Comparison of ENCODE assay signal across 13 mouse cellular contexts in genomic region chr11:100332766-100333515, GRCm38 (mm10). TPM values are rescaled to one million over a fixed set of nuclear protein-coding genes. Genes with fewer than 3 reads are reported as not detected.
A peak's percentile ranks its signal among the peaks of the same experiment; 100 is the strongest.
DNase-seq lines count a peak whose midpoint lies in the region; ATAC-seq and TF ChIP-seq lines count a peak whose summit lies in the region.
"Had no signal": no experiment of that assay in that cellular context is flagged by ENCODE, and none has a peak within 500 bp of the region (broad histone marks: within the 10 kb centered on the region; RNA-seq: fewer than 3 reads in every experiment).

No protein-coding gene starts in this region.

- TF ChIP-seq CTCF in layer of hippocampus, adult 2 months (conservative IDR thresholded peaks at IDR 0.05) = no peak

- 0 out of 2 replicates have a peak, but pooled peaks cover 5% of the 10 kb centered on the region for H3K4me1 ChIP-seq in forebrain, embryonic 11.5 days (replicated peaks; ENCODE audit: control insufficient read depth, insufficient read depth, low read length)
- peaks cover 38% of the 10 kb centered on the region for H3K4me1 ChIP-seq in forebrain, embryonic 10.5 days
- no peaks in the 10 kb centered on the region for H3K4me1 ChIP-seq in embryonic facial prominence, embryonic 14.5 days (ENCODE audit: control insufficient read depth, insufficient read depth, low read length)
- H3K4me1 ChIP-seq in neural tube, embryonic 14.5 days (ENCODE audit: control insufficient read depth, insufficient read depth, low read length) = peaks cover 30% of the 10 kb centered on the region

- no peak for DNase-seq in forebrain, embryonic 11.5 days (ENCODE audit: low spot score)
- DNase-seq in forebrain, embryonic 10.5 days (ENCODE audit: extremely low spot score, low spot score) = no peak
- peak; percentile 19 for DNase-seq in embryonic facial prominence, embryonic 14.5 days (ENCODE audit: low spot score)
- DNase-seq in layer of hippocampus, adult 2 months (ENCODE audit: low spot score in 2 of 2) = peak; percentile 53 to 78
- DNase-seq in gastrocnemius, postnatal 4 days (ENCODE audit: low spot score in 2 of 2) = no peak
- DNase-seq in heart, adult 8-10 months (ENCODE audit: low spot score) = no peak
- no peak for DNase-seq in spleen, postnatal 4 days (ENCODE audit: low spot score in 2 of 2)
- DNase-seq: adrenal gland, postnatal 10 days; cerebellum, postnatal 36 days had no signal

- no peak overlapping the region for H3K4me3 ChIP-seq in forebrain, embryonic 11.5 days (ENCODE audit: low read depth, low read length)
- H3K4me3 ChIP-seq in forebrain, embryonic 10.5 days = no peak overlapping the region
- no peak overlapping the region for H3K4me3 ChIP-seq in embryonic facial prominence, embryonic 14.5 days (ENCODE audit: low read depth, low read length)
- no peak overlapping the region for H3K4me3 ChIP-seq in layer of hippocampus, adult 2 months
- H3K4me3 ChIP-seq in neural tube, embryonic 14.5 days (ENCODE audit: low read depth, low read length) = no peak overlapping the region

- peak; percentile 56 for ATAC-seq in forebrain, embryonic 11.5 days (replicated peaks; ENCODE audit: low FRiP score)
- peak; percentile 64 for ATAC-seq in embryonic facial prominence, embryonic 14.5 days (ENCODE audit: low read depth)
- peak; percentile 75 for ATAC-seq in neural tube, embryonic 14.5 days (ENCODE audit: low read depth)

- H3K36me3 ChIP-seq in forebrain, embryonic 11.5 days (ENCODE audit: control insufficient read depth, insufficient read depth, low read length) = no peaks in the 10 kb centered on the region
- no peaks in the 10 kb centered on the region for H3K36me3 ChIP-seq in forebrain, embryonic 10.5 days (replicated peaks)
- H3K36me3 ChIP-seq in embryonic facial prominence, embryonic 14.5 days (ENCODE audit: control insufficient read depth, insufficient read depth, low read length) = no peaks in the 10 kb centered on the region
- H3K36me3 ChIP-seq in neural tube, embryonic 14.5 days (ENCODE audit: control insufficient read depth, insufficient read depth, low read length) = no peaks in the 10 kb centered on the region

- no peaks in the 10 kb centered on the region for H3K9me3 ChIP-seq in forebrain, embryonic 11.5 days (ENCODE audit: control insufficient read depth, low read length)
- no peaks in the 10 kb centered on the region for H3K9me3 ChIP-seq in forebrain, embryonic 10.5 days
- no peaks in the 10 kb centered on the region for H3K9me3 ChIP-seq in embryonic facial prominence, embryonic 14.5 days (ENCODE audit: control insufficient read depth, low read length)
- H3K9me3 ChIP-seq in neural tube, embryonic 14.5 days (ENCODE audit: control insufficient read depth, low read length) = no peaks in the 10 kb centered on the region

- WGBS in forebrain, embryonic 11.5 days = 61% methylated on average over 9 of the region's 9 CpGs
- WGBS in forebrain, embryonic 10.5 days = 75% methylated on average over 9 of the region's 9 CpGs
- WGBS in embryonic facial prominence, embryonic 14.5 days = 45% methylated on average over 9 of the region's 9 CpGs
- WGBS in neural tube, embryonic 14.5 days = 27% methylated on average over 9 of the region's 9 CpGs

- no peak overlapping the region for H3K4me2 ChIP-seq in forebrain, embryonic 11.5 days (ENCODE audit: low read depth, low read length, severe bottlenecking)
- H3K4me2 ChIP-seq in embryonic facial prominence, embryonic 14.5 days (ENCODE audit: low read depth, low read length) = no peak overlapping the region
- H3K4me2 ChIP-seq in neural tube, embryonic 14.5 days (ENCODE audit: low read depth, low read length) = peak overlapping the region; percentile 14; the same call in 1 of the 2 replicates

- peak overlapping the region; percentile 27; the same call in 1 of the 2 replicates for H3K27ac ChIP-seq in forebrain, embryonic 11.5 days (ENCODE audit: low read depth, low read length)
- H3K27ac ChIP-seq in forebrain, embryonic 10.5 days = no peak overlapping the region
- no peak overlapping the region for H3K27ac ChIP-seq in embryonic facial prominence, embryonic 14.5 days (replicated peaks; ENCODE audit: low read depth, low read length)
- peak overlapping the region; percentile 95 for H3K27ac ChIP-seq in layer of hippocampus, adult 2 months
- H3K27ac ChIP-seq in neural tube, embryonic 14.5 days (ENCODE audit: low read depth, low read length) = peak overlapping the region; percentile 87
- H3K27ac ChIP-seq: kidney, postnatal 0 days had no signal

- no peaks in the 10 kb centered on the region for H3K27me3 ChIP-seq in forebrain, embryonic 11.5 days (ENCODE audit: control insufficient read depth, insufficient read depth, low read length)
- no peaks in the 10 kb centered on the region for H3K27me3 ChIP-seq in forebrain, embryonic 10.5 days (ENCODE audit: poor library complexity, severe bottlenecking)
- no peaks in the 10 kb centered on the region for H3K27me3 ChIP-seq in embryonic facial prominence, embryonic 14.5 days (replicated peaks; ENCODE audit: control insufficient read depth, insufficient read depth, low read length)
- no peaks in the 10 kb centered on the region for H3K27me3 ChIP-seq in neural tube, embryonic 14.5 days (ENCODE audit: control insufficient read depth, insufficient read depth, low read length)

- H3K9ac ChIP-seq in forebrain, embryonic 11.5 days (ENCODE audit: low read length) = no peak overlapping the region
- H3K9ac ChIP-seq in embryonic facial prominence, embryonic 14.5 days (ENCODE audit: low read depth, low read length) = no peak overlapping the region
- H3K9ac ChIP-seq in neural tube, embryonic 14.5 days (replicated peaks; ENCODE audit: low read depth, low read length) = 0 out of 2 replicates have a peak overlapping the region, but pooled peaks have one; percentile 37

RNA-seq across cellular contexts. Expression of gene Gast, which starts 1.3 kb away (rescaled TPM):
- 0.69 and 0.79 TPM in 2 replicates for polyA plus RNA-seq in forebrain, embryonic 11.5 days (2014; fragmentation: Nextera tagmentation; extraction: Ambion mirVana)
- polyA plus RNA-seq in forebrain, embryonic 10.5 days (2016; fragmentation: Nextera tagmentation; extraction: Ambion mirVana) = not detected in 2 replicates
- 1.0 and 1.1 TPM in 2 replicates for polyA plus RNA-seq in embryonic facial prominence, embryonic 14.5 days (2014; fragmentation: Nextera tagmentation; extraction: Ambion mirVana)
- total RNA-seq in layer of hippocampus, adult 2 months (2021) = not detected
- polyA plus RNA-seq in neural tube, embryonic 14.5 days (2014; fragmentation: Nextera tagmentation; extraction: Ambion mirVana) = not detected in 2 replicates
- not detected for total RNA-seq in gastrocnemius, postnatal 4 days (2021)
- total RNA-seq in heart, adult 8-10 months (2022) = not detected
- total RNA-seq: adrenal gland, postnatal 10 days had no signal
- polyA plus RNA-seq: heart, embryonic 16.5 days; kidney, postnatal 0 days; liver, embryonic 16.5 days had no signal

RNA-seq across cellular contexts. Expression of gene Eif1, which starts 13.3 kb away (rescaled TPM):
- 1,675 and 1,791 TPM in 2 replicates for polyA plus RNA-seq in forebrain, embryonic 11.5 days (2014; fragmentation: Nextera tagmentation; extraction: Ambion mirVana)
- polyA plus RNA-seq in forebrain, embryonic 10.5 days (2016; fragmentation: Nextera tagmentation; extraction: Ambion mirVana) = 1,690 and 1,733 TPM in 2 replicates
- polyA plus RNA-seq in embryonic facial prominence, embryonic 14.5 days (2014; fragmentation: Nextera tagmentation; extraction: Ambion mirVana) = 1,802 and 1,879 TPM in 2 replicates
- 100 to 1,000 TPM; 713 to 750 TPM for total RNA-seq in layer of hippocampus, adult 2 months (2021)
- polyA plus RNA-seq in neural tube, embryonic 14.5 days (2014; fragmentation: Nextera tagmentation; extraction: Ambion mirVana) = 1,262 and 1,333 TPM in 2 replicates
- 100 to 1,000 TPM; 842 to 874 TPM for total RNA-seq in gastrocnemius, postnatal 4 days (2021)
- 1,000 to 10,000 TPM; 1,527 to 1,967 (median 1,680) TPM for total RNA-seq in heart, adult 8-10 months (2022)

RNA-seq across cellular contexts. Expression of gene Hap1, which starts 23.0 kb away (rescaled TPM):
- polyA plus RNA-seq in forebrain, embryonic 11.5 days (2014; fragmentation: Nextera tagmentation; extraction: Ambion mirVana) = 39.0 and 46.1 TPM in 2 replicates
- 46.7 and 47.5 TPM in 2 replicates for polyA plus RNA-seq in forebrain, embryonic 10.5 days (2016; fragmentation: Nextera tagmentation; extraction: Ambion mirVana)
- 3.2 and 4.4 TPM in 2 replicates for polyA plus RNA-seq in embryonic facial prominence, embryonic 14.5 days (2014; fragmentation: Nextera tagmentation; extraction: Ambion mirVana)
- total RNA-seq in layer of hippocampus, adult 2 months (2021) = 100 to 1,000 TPM; 169 to 174 TPM
- polyA plus RNA-seq in neural tube, embryonic 14.5 days (2014; fragmentation: Nextera tagmentation; extraction: Ambion mirVana) = 71.6 and 93.7 TPM in 2 replicates
- total RNA-seq in gastrocnemius, postnatal 4 days (2021) = 1 to 10 TPM; 1.5 to 1.7 TPM
- total RNA-seq in heart, adult 8-10 months (2022) = 1 to 10 TPM; 1.0 to 2.5 (median 2.0) TPM

Comparison
In these comparisons a context has a peak if more than half of its experiments do, and no peak if none do; other contexts are left out.
1. H3K27ac ChIP-seq: peak in forebrain, embryonic 11.5 days (single experiment), layer of hippocampus, adult 2 months (single experiment) and neural tube, embryonic 14.5 days (single experiment); none in forebrain, embryonic 10.5 days (single experiment) and embryonic facial prominence, embryonic 14.5 days (single experiment).
2. DNase-seq: peak in embryonic facial prominence, embryonic 14.5 days (single experiment) and layer of hippocampus, adult 2 months (2 of 2); none in forebrain, embryonic 11.5 days (single experiment), forebrain, embryonic 10.5 days (single experiment), gastrocnemius, postnatal 4 days (0 of 2), heart, adult 8-10 months (single experiment) and spleen, postnatal 4 days (0 of 2).
3. Peak in every context shown above with its lines, with median percentiles within 50 percentile points of each other: ATAC-seq.